Mouse (Mus musculus) olfactory bulb, adult 2 months (tissue): ENCODE data around the gene Mfsd4a.

Experiments used
- CTCF ChIP-seq: fragments of 200-500 bp; IDR thresholded peaks from 2 replicates; pipeline ENCODE4 v1.5.1; 2012; ENCODE audit warnings: low read depth, mild to moderate bottlenecking, low read length, moderate library complexity; ENCODE audit not compliant: insufficient read depth
- POLR2A ChIP-seq: fragments of 200-500 bp; IDR thresholded peaks from 2 replicates; pipeline ENCODE4 v1.6.1; 2012; ENCODE audit warnings: mild to moderate bottlenecking, low read depth, low read length, moderate library complexity; ENCODE audit not compliant: insufficient read depth

- TF ChIP-seq CTCF (no peak), POLR2A (no peak)
These were observed 2.9 kb downstream of the Mfsd4a start for GRCm38 (mm10) chr1:132065001-132065400.
